Mouse (Mus musculus): ENCODE measurements around the gene Cltrn. TPM values are rescaled to one million over a fixed set of nuclear protein-coding genes. Genes with fewer than 3 reads are reported as not detected.

Gene Cltrn
- total and polyA plus RNA-seq, 3 experiments = 0.24 TPM; not detected in 2

GRCm38 (mm10) chrX:164139032-164139431 is 50.4 kb downstream of the Cltrn start, which contains the start of gene Ace2:
TSS of gene Ace2 (plus strand) at chrX:164139332.
- DNase-seq = no peak

GRCm38 (mm10) chrX:164145463-164146250 is 57.0 kb downstream of the Cltrn start:
- DNase-seq = no peak

GRCm38 (mm10) chrX:164152703-164153102 is 64.1 kb downstream of the Cltrn start:
- DNase-seq = no peak

- DNase-seq = no peak
Observed at GRCm38 (mm10) chrX:164153606-164154005, 65.0 kb downstream of the Cltrn start.

- DNase-seq = no peak
Observed at GRCm38 (mm10) chrX:164154594-164154993, 66.0 kb downstream of the Cltrn start.

GRCm38 (mm10) chrX:164164681-164165080 is 76.1 kb downstream of the Cltrn start:
- no peak for DNase-seq

Other genes with a start within 250 kb of the Cltrn start
- gene Ap1s2, start 179.8 kb upstream of the Cltrn start, total RNA-seq (2021) = 10 to 100 TPM; 12.1 to 17.2 TPM
- 4.6 and 5.0 TPM in 2 replicates for gene Ap1s2, start 179.8 kb upstream of the Cltrn start, polyA plus RNA-seq (2012; rRNA removed)
- gene Zrsr2, start 130.2 kb upstream of the Cltrn start, total RNA-seq (2021) = 10 to 100 TPM; 21.9 to 23.9 TPM
- 4.6 and 5.9 TPM in 2 replicates for gene Zrsr2, start 130.2 kb upstream of the Cltrn start, polyA plus RNA-seq (2012; rRNA removed)
- 10 to 100 TPM; 22.5 to 49.6 TPM for gene Car5b, start 60.8 kb upstream of the Cltrn start, total RNA-seq (2021)
- gene Car5b, start 60.8 kb upstream of the Cltrn start, polyA plus RNA-seq (2012; rRNA removed) = 5.0 and 10.2 TPM in 2 replicates
- 1 to 10 TPM; 5.4 to 7.3 TPM for gene Siah1b, start 12.3 kb upstream of the Cltrn start, total RNA-seq (2021)
- gene Siah1b, start 12.3 kb upstream of the Cltrn start, polyA plus RNA-seq (2012; rRNA removed) = 5.7 and 6.1 TPM in 2 replicates
- 1 to 10 TPM; 5.3 to 8.7 TPM for gene Ace2, start 50.5 kb downstream of the Cltrn start, total RNA-seq (2021)
- 0.31 and 0.37 TPM in 2 replicates for gene Ace2, start 50.5 kb downstream of the Cltrn start, polyA plus RNA-seq (2012; rRNA removed)
- under 1 TPM; 0.17 to 0.66 TPM for gene Bmx, start 169.4 kb downstream of the Cltrn start, total RNA-seq (2021)
- gene Bmx, start 169.4 kb downstream of the Cltrn start, polyA plus RNA-seq (2012; rRNA removed) = 0.03 TPM in 1 of 2 replicates, not detected in the other
- 1 to 10 TPM; 5.6 to 6.9 TPM for gene Pir, start 180.5 kb downstream of the Cltrn start, total RNA-seq (2021)
- gene Pir, start 180.5 kb downstream of the Cltrn start, polyA plus RNA-seq (2012; rRNA removed) = 1.9 and 2.2 TPM in 2 replicates

All from adrenal gland, adult 2 months (tissue).